Mouse (Mus musculus) stomach, postnatal 0 days (tissue): ENCODE results near the gene Hirip3.

Source experiments
- CTCF ChIP-seq: IDR thresholded peaks from 2 replicates; pipeline ENCODE4 v1.5.1; 2016; ENCODE audit warnings: antibody characterized with exemption, low read depth, mild to moderate bottlenecking, moderate library complexity
- EP300 ChIP-seq: optimal IDR thresholded peaks from 2 replicates; pipeline ENCODE3; 2016; ENCODE audit warnings: antibody characterized with exemption

DNA sequence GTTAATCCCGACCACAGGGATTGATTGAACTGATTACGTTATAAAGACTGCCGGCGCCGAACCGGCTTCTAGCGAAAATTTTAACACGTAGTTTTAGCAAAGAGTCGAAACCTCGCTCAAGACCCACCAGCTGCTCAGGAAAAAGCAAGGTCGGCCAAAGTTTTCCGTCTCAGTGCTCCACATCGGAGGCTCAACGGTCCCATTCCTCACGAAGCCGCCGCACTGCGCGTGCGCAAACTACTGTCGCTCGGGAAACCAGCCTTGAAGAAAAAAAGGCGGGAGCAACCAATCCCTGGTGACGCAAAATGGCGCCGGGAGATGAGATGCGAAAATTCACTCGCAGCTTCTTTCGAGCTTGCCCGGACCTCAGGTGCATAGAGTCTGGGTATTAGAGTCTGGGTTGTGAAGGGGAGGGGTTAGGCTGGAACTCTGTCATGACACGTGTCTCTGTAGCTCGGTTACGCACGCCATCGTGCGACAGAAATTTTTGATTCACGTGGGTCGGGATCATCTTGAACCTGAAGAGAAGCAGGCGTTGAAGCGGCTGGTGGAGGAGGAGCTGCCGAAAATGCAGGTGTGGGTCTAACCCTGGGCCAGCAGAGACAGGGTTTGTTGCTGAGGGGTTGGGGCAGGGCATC lies 494 bp downstream of the Hirip3 start, which contains the start of gene Ino80e:
- TF ChIP-seq EP300 (no peak), CTCF (peak; percentile 30; the same call in 1 of the 2 replicates)
